In the genomic region with DNA sequence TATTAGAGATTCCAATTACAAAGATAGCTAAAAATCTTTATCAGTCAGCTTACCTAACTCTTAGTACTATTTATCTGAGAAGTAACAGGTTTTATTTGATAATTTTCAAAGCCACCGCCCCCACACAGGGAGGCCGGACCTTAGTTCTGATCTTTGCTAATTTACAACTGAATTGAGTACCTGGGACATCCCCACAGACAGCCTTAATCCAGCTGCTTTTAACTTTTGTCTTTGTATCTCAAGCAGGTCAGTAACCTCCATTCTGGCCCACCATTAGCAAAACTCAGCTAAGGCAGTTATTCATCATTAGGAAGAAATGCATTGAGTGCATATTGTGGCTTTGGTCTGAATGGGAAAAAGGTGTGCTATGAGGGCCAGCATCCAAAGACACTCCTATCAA, we compare ENCODE assay signal across 27 mouse cellular contexts.
"Had no signal": no experiment of that assay in that cellular context is flagged by ENCODE, and none has a peak within 500 bp of the region (broad histone marks: within the 10 kb centered on the region; RNA-seq: fewer than 3 reads in every experiment).

No protein-coding gene starts in this region.

- H3K27me3 ChIP-seq: heart, embryonic 12.5 days; hindbrain, embryonic 13.5 days; hindbrain, embryonic 15.5 days; intestine, embryonic 15.5 days; limb, embryonic 12.5 days; liver, embryonic 13.5 days; liver, embryonic 15.5 days had no signal

- H3K27ac ChIP-seq: gastrocnemius, adult 2 months; heart, embryonic 10.5 days; hindbrain, embryonic 10.5 days; hindbrain, embryonic 13.5 days; hindbrain, embryonic 15.5 days; intestine, embryonic 15.5 days; layer of hippocampus, adult 2 months; left cerebral cortex, adult 2 months; limb, embryonic 10.5 days; limb, embryonic 12.5 days; liver, embryonic 13.5 days; liver, embryonic 15.5 days had no signal

- DNase-seq: gastrocnemius, adult 2 months; gastrocnemius, postnatal 10 days; gastrocnemius, postnatal 25 days; heart, adult 18-20 months; heart, postnatal 10 days; heart, postnatal 4 days; kidney, adult 18-20 months; kidney, adult 8-10 months; kidney, postnatal 10 days; kidney, postnatal 25 days; kidney, postnatal 4 days; liver; liver, embryonic 13.5 days had no signal

- ATAC-seq: inflammation-experienced regulatory T-cells, adult 6 months; intestine, embryonic 15.5 days; intestine, postnatal 0 days had no signal

- H3K36me3 ChIP-seq: heart, embryonic 10.5 days; heart, embryonic 12.5 days; hindbrain, embryonic 10.5 days; hindbrain, embryonic 13.5 days; hindbrain, embryonic 15.5 days; intestine, embryonic 15.5 days; limb, embryonic 10.5 days; limb, embryonic 12.5 days; liver, embryonic 13.5 days; liver, embryonic 15.5 days had no signal

- H3K9ac ChIP-seq: heart, embryonic 12.5 days; hindbrain, embryonic 13.5 days; hindbrain, embryonic 15.5 days; intestine, embryonic 15.5 days; limb, embryonic 12.5 days; liver, embryonic 13.5 days; liver, embryonic 15.5 days had no signal

- H3K4me1 ChIP-seq: heart, embryonic 10.5 days; heart, embryonic 12.5 days; hindbrain, embryonic 10.5 days; hindbrain, embryonic 13.5 days; hindbrain, embryonic 15.5 days; intestine, embryonic 15.5 days; limb, embryonic 10.5 days; limb, embryonic 12.5 days; liver, embryonic 13.5 days; liver, embryonic 15.5 days had no signal

- H3K4me2 ChIP-seq: heart, embryonic 12.5 days; hindbrain, embryonic 13.5 days; hindbrain, embryonic 15.5 days; intestine, embryonic 15.5 days; limb, embryonic 12.5 days; liver, embryonic 11.5 days; liver, embryonic 13.5 days; liver, embryonic 15.5 days had no signal

- H3K9me3 ChIP-seq: heart, embryonic 10.5 days; hindbrain, embryonic 10.5 days; hindbrain, embryonic 13.5 days; hindbrain, embryonic 15.5 days; intestine, embryonic 15.5 days; limb, embryonic 10.5 days; limb, embryonic 12.5 days; liver, embryonic 15.5 days had no signal

- H3K4me3 ChIP-seq: gastrocnemius, adult 2 months; heart, embryonic 10.5 days; heart, embryonic 12.5 days; hindbrain, embryonic 10.5 days; hindbrain, embryonic 13.5 days; hindbrain, embryonic 15.5 days; intestine, embryonic 15.5 days; layer of hippocampus, adult 2 months; left cerebral cortex, adult 2 months; limb, embryonic 10.5 days; limb, embryonic 12.5 days; liver, embryonic 13.5 days; liver, embryonic 15.5 days had no signal
